Mouse (Mus musculus) ovary, postnatal 14 days (tissue): Measurements from ENCODE around the gene Usp30.
A peak's percentile ranks its signal among the peaks of the same experiment; 100 is the strongest.

Source experiments
- DNase-seq: peaks from one replicate; pipeline ENCODE4 v3.0.0; 2022; ENCODE audit warnings: low spot score

The Usp30 gene

GRCm38 (mm10) chr5:114065161-114065560 is at the start of gene Usp30:
Gene Usp30, plus strand, starts transcription at chr5:114065461.
- DNase-seq = no peak

GRCm38 (mm10) chr5:114024390-114024789 is 40.9 kb upstream of the Usp30 start:
- no peak for DNase-seq

GRCm38 (mm10) chr5:114024885-114025284 is 40.4 kb upstream of the Usp30 start:
- no peak for DNase-seq

- DNase-seq = no peak
Observed at GRCm38 (mm10) chr5:114027217-114027944, 37.9 kb upstream of the Usp30 start.

- no peak for DNase-seq
Observed at GRCm38 (mm10) chr5:114028111-114028510, 37.1 kb upstream of the Usp30 start.

- no peak for DNase-seq
Observed at GRCm38 (mm10) chr5:114030652-114031051, 34.6 kb upstream of the Usp30 start.

- DNase-seq = no peak
Observed at GRCm38 (mm10) chr5:114032161-114032763, 33.0 kb upstream of the Usp30 start.

- DNase-seq = no peak
Observed at GRCm38 (mm10) chr5:114034393-114034792, 30.9 kb upstream of the Usp30 start.

- DNase-seq = no peak
Observed at GRCm38 (mm10) chr5:114035111-114035510, 30.1 kb upstream of the Usp30 start.

GRCm38 (mm10) chr5:114040508-114040907 is 24.8 kb upstream of the Usp30 start:
- DNase-seq = no peak

- DNase-seq = no peak
Observed at GRCm38 (mm10) chr5:114040911-114041310, 24.4 kb upstream of the Usp30 start.

- no peak for DNase-seq
Observed at GRCm38 (mm10) chr5:114041327-114041930, 23.8 kb upstream of the Usp30 start.

- DNase-seq = no peak
Observed at GRCm38 (mm10) chr5:114043800-114044199, 21.5 kb upstream of the Usp30 start.

- no peak for DNase-seq
Observed at GRCm38 (mm10) chr5:114045134-114045533, 20.1 kb upstream of the Usp30 start.

GRCm38 (mm10) chr5:114046151-114046550 is 19.1 kb upstream of the Usp30 start:
- no peak for DNase-seq

- DNase-seq = no peak
Observed at GRCm38 (mm10) chr5:114046604-114047003, 18.7 kb upstream of the Usp30 start.

- no peak for DNase-seq
Observed at GRCm38 (mm10) chr5:114047182-114047581, 18.1 kb upstream of the Usp30 start.

- DNase-seq = no peak
Observed at GRCm38 (mm10) chr5:114048731-114049308, 16.4 kb upstream of the Usp30 start.

- DNase-seq = peak; percentile 62
Observed at GRCm38 (mm10) chr5:114052246-114052761, 13.0 kb upstream of the Usp30 start.

- no peak for DNase-seq
Observed at GRCm38 (mm10) chr5:114057129-114057731, 8.0 kb upstream of the Usp30 start.

GRCm38 (mm10) chr5:114061675-114062074 is 3.6 kb upstream of the Usp30 start:
- DNase-seq = no peak

GRCm38 (mm10) chr5:114063958-114064357 is 1.3 kb upstream of the Usp30 start:
- DNase-seq = no peak
